Mouse (Mus musculus) right cerebral cortex, postnatal 4 days (tissue): ENCODE data around the gene Gpr87.
"Not testable (repeated sequence)": the region's sequence is repeated elsewhere in the genome, so short reads cannot be mapped to it uniquely, and the experiment has no call there.

Experiments
- DNase-seq: peaks from one replicate; pipeline ENCODE4 v3.0.0-alpha.2; 2022

The Gpr87 gene

DNA sequence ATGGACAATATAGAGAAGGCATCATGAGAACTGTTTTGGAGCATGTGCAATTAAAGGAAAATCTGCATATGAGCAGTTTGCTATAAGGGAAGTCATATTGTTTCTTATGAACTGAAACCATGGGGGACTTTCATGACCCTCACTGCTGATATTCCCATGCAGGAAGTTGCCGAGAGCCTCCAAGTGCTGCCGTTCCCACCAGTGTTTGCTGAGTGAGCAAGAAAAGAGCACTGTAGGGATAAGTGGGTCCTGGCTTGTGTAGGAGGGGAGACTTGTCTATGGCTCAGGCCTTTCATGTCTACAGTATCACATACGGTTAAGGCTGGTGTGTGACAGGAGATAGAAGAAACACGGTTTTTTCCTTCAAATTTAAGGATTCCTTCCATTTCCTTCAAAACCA lies 9.2 kb downstream of the Gpr87 start:
- no peak for DNase-seq

DNA sequence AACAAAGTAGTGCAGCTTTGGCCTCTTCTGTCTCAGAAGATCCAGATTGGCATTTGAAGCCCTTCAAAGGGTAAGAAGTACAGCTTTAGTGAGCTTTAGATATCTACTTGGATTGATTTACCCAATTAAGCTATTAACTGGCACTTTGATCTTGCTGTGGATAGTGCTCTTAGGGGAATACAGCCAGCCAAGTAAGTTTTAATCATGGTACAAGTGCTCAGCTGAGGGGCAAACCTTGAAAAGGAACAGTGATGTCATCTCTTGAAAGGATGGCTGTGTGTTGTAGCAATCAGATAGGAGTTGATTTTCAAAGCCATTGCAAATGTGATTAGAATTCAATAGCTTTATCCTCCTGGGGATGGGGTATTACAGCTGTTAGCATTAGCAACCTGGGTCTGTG lies 12.8 kb downstream of the Gpr87 start:
- DNase-seq, result no peak

DNA sequence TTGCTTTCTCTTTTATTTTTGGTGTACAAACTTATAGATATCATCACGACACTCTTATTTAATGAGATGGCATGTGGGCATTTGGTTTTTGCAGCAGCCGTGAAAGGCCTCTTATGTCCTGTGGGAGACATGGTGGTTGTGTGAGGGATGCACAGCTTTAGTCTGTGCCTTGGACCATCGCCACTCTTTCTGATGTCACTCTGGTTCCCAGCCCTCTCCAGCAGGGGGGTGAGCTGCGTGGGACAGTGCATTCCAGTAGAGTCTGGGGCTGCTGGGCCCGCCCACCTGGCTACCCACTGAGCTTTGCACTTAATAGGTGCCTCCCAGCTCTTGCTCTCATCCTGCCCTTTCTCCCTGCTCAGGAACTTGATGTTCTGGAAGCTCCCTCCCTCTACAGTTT lies 13.8 kb downstream of the Gpr87 start:
- no peak for DNase-seq

DNA sequence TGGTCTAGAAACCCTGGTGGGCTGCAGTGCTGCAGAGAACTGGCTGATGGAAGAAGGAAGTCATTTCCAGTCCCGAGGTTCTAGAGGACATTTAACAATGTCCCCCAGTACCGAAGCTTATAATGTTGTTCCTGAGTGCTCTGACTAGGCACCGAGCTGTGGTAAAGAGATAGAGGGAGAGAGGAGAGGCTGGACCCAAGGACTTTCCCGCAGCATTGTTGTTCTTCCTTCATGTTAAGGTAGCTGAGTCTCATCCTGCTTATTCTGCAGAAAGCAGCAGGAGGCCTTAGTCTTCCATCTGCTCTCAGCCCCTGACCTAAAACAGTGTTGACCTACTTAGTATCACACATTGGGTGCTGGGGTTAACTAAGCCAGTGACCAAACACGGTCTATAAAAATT lies 18.0 kb downstream of the Gpr87 start:
- no peak for DNase-seq

DNA sequence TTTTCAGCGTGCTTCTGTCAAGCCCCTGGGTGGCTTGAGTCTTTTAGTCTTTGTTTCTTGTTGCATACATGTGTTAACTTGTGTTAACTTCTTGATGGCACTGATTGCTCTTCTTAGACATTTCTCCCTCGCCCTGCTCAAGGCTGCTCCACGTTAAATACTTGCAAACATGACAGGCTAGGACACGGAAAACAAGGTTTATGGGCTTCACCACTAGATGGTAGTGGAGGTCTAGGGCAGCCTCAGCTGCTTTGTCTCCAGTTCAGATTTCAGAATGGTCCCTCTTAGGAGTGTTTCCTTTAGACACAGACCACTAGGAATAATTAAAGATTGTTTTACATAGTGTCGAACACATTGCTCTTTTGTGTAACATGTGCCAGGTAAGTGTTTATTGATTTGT lies 19.7 kb downstream of the Gpr87 start:
- DNase-seq, result peak; percentile 25

DNA sequence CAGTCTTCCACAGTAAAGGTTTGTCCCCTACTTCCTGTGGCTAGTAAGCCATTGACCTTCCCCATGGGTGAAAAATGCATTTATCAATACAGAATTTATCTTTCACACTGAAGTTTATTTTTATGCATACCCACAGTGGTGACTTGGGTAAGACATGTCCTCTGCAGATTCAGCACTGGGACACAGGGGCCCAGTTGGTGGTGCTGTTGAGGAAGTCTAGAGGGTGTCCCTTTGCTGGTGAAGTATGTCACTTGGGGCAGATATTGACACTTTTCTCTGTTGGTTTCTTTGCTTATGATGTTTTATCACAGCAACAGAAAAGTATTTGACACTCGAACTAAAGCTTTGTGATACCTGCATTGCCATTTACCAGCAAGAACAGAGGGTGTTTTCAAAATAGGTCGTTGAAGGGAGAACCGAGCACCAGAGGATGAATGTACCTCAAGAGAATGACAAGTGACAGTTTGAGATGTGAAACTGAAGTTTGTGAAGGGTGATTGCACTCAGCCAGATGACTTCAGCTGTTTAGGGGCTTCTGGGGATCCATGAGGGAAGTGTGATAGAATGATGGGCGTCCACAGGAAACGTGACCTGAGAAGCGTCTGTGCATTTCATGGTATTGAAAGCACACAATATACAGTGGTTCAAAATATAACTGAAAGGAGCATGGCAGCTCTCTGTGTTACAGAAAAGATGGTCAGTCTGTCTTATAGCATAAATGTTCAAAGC lies 20.3 kb downstream of the Gpr87 start:
- no peak for DNase-seq

DNA sequence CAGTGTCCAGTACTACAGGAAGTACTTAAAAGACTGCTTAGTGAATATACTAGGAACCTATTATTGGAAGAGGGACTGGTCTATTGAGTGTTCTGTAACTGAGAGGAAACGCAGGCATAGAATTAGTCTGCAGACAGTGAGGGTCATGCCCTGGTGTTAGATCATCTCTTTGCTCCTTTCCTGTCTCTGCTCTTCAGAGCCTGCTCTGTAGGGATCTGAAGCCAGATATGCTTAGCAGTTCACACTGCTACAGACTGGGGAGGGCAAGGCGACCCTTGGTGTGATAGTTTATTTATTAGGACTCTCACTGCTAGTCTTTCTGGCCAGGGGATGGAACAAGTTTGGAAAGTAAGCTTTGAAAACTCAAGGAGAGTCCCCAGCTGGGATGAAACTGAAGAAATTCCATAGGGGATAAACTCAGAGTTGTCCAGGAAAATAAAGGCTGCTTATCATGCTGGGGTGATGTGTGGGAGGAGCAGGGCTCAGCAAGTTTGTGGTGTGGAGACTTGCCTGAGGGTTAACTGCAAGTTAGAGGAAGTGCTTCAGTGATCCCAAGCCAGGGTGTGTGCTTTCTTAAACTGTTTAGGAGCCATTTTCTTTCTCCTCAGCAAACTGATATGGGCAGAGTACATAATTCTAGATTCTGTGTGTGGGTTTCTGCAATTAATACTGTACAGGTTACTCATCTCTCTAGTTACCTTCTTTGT lies 24.8 kb downstream of the Gpr87 start:
- DNase-seq, result no peak

DNA sequence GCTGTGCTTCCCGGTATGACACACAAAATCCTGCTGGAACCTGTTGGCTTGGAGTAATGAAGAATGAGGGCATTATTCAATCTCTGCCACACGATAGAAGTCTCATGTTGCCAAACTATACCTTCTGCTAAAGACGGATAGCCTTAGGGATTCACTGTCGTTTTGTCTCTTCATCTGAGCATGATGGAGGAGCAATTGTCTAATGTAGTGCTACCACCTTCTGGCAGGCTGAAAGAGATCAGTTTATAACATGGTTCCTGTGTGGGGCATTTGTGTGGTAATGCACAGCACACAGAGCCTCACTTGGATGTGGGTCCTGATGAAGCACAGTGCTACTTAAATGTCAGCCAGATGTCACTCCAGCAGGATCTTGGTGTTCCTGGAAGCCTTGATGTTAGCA lies 25.7 kb downstream of the Gpr87 start:
- no peak for DNase-seq

DNA sequence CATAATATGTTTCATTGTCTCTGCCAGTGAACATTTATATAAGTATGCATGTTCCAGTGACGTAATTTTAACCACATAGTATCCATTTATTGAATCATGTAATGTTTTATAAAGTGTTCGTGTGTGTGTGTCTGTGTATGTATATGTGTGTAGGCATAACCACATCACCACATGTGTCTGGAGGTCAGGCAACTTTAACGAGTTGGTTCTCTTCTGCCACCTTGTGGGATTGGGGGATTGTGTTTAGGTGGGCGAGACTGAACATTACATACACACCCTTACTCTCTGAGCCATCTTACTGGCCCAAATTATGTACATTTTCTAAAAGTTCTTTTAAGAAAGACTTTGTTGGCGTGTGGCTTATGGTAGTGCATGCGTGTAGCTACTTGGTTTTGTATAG lies 26.4 kb downstream of the Gpr87 start:
- DNase-seq, result no peak

DNA sequence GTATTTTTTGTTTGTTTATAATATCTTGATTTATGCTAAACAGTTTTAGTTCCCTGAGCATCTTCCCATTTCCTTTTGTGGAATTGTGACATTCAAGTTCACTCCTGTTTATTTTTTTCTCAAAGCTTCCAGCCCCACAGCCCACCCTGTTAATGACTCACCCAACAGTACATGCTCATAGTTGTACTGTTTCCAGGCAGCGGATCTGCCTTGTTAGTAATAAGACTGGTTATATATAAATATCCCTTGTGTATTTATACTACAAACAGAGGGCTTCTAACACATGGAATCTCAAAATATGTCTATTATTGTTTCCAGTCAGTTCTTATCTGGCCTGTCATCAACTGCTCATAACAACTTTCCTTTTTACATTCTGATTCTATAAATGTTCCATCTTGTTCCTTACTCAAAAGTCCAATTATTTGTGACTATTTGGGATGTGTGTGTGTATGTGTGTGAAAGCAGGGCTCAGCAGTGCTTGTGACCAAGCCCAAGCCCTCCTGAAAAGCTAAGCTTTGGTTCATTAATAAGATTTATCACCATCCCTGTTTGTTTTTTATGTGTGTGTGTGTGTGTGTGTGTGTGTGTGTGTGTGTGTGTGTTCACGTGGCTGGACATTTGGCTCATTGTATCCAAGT lies 27.4 kb downstream of the Gpr87 start:
- DNase-seq, result no peak

DNA sequence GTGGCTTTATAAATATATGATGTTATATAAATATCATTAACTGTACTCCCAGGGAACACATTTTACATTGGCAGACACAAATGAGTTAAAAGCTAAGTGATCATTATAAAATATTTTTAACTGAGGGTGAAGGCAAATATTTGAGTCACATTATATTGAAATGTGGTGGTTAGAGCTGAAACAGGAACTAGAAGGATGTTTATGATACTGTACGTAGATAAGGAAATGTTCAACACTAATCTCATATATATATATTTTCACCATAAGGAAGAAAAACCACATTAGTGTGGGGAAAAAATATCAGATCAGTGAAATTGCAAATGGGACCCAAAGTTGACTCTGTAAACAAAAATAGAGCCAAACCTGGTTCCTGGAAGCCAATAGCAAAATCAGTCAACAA lies 34.4 kb downstream of the Gpr87 start:
- no peak for DNase-seq

DNA sequence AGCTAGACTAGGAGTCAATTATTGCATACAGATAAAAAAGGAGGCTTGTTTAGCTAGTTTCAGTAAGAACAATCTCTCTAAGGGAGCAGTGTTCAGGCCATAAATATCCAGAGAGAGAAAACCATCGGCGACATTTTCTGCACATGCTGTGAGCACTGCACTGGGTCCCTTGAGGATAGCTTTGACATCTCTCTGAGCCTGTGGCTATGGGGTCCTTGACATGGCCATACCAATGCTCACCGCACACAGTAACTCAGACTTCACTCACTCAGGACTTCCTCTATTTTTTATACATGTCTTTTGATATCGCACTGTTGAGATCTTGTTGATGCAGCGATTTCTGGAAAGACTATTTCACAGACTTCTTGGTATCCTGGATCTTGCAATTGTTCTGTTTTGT lies 37.9 kb downstream of the Gpr87 start:
- no peak for DNase-seq

DNA sequence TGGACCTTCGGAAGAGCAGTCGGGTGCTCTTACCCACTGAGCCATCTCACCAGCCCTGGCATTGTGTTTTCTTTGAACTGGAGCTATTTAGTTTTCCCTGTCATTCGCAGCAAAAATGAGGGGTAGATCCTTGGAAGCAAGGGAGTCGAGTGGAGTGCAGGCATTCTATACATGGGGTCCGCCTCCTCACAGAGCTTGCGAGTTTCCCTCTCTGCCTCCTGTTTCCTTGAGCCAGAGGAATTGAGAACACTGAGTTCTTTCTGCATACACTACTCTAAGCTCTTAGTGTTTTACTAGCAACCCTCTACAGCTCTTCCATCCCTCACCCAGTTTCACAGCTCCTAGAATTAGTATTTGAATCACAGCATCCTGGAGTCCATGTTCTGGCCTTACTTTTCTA lies 39.5 kb downstream of the Gpr87 start:
- no peak for DNase-seq

DNA sequence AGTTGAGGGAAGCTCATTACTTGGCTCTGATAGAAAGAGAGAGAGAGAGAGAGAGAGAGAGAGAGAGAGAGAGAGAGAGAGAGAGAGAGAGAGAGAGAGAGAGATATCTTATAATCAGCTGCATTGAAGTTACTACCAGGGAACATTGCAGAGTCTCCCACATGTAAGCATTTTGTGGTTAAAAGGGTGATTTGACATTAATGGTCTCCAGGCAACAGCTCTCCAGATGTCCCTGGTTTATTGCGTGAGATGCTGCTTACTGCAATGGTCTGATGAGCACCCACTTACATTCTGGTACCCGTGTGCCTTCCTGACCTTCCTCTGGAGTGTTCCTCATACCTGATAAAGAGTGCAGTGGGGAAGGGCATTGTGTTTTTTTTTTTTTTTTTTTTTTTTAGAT lies 40.0 kb downstream of the Gpr87 start:
- no peak for DNase-seq

DNA sequence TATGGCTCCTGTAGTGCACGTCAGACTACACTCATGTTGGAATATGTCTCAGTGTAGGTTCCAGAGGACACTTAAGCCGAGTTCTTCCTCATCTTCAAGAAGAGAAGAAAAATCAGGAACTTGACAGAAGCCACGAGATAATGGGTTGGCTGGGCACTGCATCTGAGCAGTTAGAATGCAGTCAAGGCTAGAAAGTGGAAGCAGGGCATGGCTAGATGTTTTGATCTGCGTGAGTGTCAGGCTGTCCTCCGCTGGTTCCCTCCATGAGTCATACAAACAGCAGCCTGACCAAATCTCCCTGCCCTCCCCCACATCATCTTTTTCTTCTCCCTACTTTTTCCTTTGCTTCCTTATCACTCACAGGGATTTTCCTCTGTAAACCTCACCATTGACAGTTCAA lies 41.5 kb downstream of the Gpr87 start, which contains the start of gene P2ry14:
Gene P2ry14 (minus strand): TSS at position 195 of the 400 bp plus-strand sequence.
- no peak for DNase-seq

DNA sequence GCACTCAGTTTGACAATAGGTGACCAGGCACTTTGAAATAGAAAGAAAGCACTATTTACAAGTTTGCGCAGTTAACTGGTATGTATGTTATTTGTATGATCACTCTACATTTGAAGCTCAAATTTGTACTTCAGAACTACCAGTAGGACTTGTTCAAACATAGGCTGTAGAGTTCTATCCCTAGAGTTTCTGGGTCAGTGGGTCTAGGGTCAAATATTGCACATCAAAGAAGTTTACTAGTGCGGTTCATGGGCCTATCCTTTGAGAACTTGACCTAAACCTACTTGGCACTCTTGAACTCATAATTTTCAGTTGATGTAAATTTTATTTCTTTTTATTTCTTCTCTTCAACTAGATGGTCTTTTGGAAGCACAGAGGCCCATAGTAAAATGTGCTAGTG lies 44.3 kb downstream of the Gpr87 start:
- no peak for DNase-seq

DNA sequence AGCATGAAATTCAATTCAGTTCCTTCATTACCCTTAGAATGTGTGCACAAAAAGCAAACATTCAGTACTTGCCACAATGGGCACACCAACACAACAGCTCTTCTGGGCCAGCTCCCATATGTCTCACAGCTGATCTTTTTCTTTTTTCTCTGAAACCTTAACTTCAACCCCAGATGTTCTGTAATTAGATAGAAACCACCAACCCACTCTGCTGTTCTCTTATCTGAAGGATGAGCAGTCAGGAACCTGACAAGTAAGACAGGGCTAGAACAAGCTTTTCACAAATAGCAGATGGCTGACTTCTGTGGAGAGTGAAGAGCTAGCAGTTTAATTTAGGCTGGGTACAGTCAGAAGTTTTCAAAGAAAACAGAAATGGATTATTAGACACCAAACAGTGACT lies 45.3 kb downstream of the Gpr87 start:
- no peak for DNase-seq

DNA sequence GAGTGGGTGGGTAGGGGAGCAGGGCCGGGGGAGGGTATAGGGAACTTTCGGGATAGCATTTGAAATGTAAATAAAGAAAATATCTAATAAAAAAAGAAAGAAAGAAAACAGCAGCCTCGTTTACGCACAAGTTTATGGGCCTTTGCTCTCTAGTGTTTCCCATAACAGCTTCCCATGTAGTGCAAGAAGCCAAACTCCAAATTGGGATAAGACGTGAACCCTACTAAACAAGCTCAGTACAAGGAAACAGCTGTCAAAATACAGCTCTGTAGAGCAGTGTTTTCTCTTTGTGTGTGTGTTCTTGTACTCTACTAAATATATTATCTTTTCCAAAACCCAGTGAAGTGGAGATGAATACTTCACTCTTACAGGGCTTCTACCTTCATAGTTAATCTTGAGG lies 49.7 kb downstream of the Gpr87 start:
- DNase-seq, result no peak

DNA sequence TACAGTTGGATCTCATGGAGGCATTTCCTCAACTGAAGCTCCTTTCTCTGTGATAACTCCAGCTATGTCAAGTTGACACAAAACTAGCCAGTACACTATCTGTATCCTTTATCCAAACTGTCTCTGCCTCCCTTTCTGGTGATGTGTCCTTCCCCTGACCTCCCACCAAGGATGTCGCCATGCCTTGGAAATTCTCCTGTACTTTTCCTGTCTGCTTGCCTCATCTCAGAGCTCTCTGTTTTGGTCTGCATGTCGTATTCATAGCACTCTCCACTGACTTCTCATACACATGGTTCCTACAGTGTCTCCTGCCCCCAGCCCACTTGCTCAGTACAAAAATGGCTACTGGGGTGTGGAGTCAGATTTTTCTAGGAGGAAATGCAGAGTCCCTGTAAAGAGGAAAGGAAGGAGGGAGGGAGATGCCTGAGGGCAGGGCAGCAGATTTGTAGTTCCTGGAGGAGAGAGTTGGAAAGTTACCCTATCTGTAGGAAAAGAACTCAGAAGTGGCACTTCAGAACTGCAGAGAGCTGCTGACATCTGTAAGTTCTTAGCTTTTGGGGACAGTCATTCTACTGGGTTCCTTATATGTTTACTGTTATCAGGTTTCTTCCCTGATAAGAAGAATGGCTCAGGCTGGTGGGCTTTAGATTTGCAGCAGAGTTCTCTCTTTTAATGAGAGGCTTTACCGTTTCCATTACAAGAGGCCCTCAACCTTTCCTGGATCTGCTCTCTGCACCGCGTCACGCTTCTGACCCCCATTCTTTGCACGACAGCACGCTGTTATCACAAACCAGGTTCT lies 53.2 kb downstream of the Gpr87 start:
- no peak for DNase-seq

DNA sequence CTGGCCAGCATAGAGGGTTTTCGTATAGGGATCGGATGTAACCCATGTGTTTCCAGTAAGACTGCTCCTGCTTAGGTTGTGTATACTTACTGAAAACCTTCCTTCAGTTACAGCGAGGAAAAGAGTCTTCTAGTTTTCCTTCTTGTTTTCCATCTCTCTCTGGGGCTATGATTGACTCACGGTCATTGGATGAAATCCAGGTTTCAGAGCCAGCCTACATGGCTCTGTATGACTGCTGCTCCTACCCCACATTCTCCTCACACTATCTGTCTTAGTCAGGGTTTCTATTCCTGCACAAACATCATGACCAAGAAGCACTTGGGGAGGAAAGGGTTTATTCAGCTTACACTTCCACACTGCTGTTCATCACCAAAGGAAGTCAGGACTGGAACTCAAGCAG lies 54.0 kb downstream of the Gpr87 start:
- DNase-seq, result not testable (repeated sequence)

DNA sequence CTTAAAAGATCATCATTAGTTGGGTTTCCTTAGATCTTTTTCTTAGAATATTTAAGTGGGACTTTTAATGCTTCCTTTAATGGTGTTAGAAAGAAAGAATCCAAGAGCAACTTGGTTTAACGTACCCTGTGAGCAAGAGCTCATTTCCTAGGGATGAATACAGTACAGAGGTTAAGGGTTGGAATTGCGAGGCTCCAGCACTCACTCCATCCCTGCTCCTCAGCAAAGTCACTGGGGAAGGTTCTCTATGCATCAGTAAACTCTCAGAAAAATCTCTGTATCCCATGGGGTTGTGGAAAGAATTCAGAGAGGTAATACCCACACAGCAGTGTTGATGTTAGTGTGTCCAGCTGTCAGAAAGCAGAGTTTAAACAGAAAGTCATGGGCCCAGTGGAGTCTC lies 54.8 kb downstream of the Gpr87 start:
- DNase-seq, result no peak

DNA sequence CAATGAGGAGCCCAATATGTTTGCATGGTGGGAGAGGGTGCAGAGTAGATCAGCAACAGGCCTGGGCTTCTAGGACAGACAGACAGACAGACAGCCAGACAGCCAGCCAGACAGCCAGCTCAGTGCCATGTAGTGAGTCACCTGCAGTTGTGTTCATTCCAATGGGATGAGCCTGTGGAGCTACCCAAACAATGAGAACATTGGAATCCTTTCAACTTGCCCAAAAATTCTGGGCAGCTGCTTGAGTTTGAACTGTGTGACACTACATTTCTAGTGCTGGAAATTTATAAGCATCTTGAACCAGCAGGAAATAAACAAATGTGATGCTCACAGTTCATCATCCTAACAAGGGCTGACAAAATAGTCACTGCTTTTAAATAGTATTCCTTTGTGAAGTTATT lies 55.3 kb downstream of the Gpr87 start:
- DNase-seq, result no peak

DNA sequence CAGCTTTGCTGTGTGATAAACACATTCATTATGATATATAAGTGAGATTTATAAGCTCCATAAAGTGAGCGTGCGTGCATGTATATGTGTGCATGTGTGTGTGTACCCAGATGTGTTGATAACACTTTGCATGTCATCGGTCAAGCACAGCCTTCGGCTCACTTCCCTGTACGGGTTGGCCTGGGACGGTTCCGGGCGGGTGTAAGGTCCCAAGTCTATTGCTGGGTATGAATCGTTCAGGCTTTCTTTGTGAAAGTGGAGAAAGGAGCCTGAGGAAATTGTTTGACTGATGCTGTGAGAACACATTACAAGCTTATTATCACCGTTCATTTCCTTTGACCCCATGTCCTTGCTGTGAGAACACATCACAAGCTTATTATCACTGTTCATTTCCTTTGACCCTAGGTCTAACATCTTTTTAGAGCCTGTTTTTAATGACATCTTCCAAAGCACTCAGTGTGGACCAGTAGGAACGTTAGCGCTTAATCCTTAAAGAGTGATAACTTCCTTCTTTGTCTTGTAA lies 55.9 kb downstream of the Gpr87 start:
- DNase-seq, result no peak
